Mouse (Mus musculus): ENCODE measurements around the gene Zfp553. TPM values are rescaled to one million over a fixed set of nuclear protein-coding genes. Genes with fewer than 3 reads are reported as not detected.

Gene Zfp553
- polyA plus RNA-seq, 1 experiment, result 6.8 TPM

- no peak for TF ChIP-seq POLR2A (IDR thresholded peaks at IDR 0.05; ENCODE audit: borderline replicate concordance, low read depth, low read length)
- no peak for TF ChIP-seq CTCF (IDR thresholded peaks at IDR 0.05; ENCODE audit: low read depth, low read length)
- no peak overlapping the region for H3K4me3 ChIP-seq (ENCODE audit: insufficient read depth, low read length)
- no peak overlapping the region for H3K27ac ChIP-seq (ENCODE audit: insufficient read depth, low read depth, low read length)
- peaks cover 8% of the 10 kb centered on the region for H3K4me1 ChIP-seq (ENCODE audit: control insufficient read depth, insufficient read depth, low read length)
Observed at GRCm38 (mm10) chr7:127194011-127194632, 38.7 kb upstream of the Zfp553 start.

- TF ChIP-seq POLR2A (IDR thresholded peaks at IDR 0.05; ENCODE audit: borderline replicate concordance, low read depth, low read length) (no peak), CTCF (IDR thresholded peaks at IDR 0.05; ENCODE audit: low read depth, low read length) (no peak)
- Histone ChIP-seq H3K4me3 (ENCODE audit: insufficient read depth, low read length) (peak overlapping the region; percentile 80), H3K4me1 (ENCODE audit: control insufficient read depth, insufficient read depth, low read length) (peaks cover 8% of the 10 kb centered on the region), H3K27ac (ENCODE audit: insufficient read depth, low read depth, low read length) (no peak overlapping the region)
Observed at GRCm38 (mm10) chr7:127194633-127195029, 38.2 kb upstream of the Zfp553 start.

GRCm38 (mm10) chr7:127195544-127196295, 37.1 kb upstream of the Zfp553 start, which contains the start of gene Cd2bp2:
TSS of gene Cd2bp2 (minus strand) at chr7:127196050.
- Histone ChIP-seq H3K4me1 (ENCODE audit: control insufficient read depth, insufficient read depth, low read length) (peaks cover 8% of the 10 kb centered on the region), H3K27ac (ENCODE audit: insufficient read depth, low read depth, low read length) (peak within 1 kb of the TSS; percentile 69), H3K4me3 (ENCODE audit: insufficient read depth, low read length) (peak within 1 kb of the TSS; percentile 80)
- TF ChIP-seq POLR2A (IDR thresholded peaks at IDR 0.05; ENCODE audit: borderline replicate concordance, low read depth, low read length) (no peak), CTCF (IDR thresholded peaks at IDR 0.05; ENCODE audit: low read depth, low read length) (no peak)

GRCm38 (mm10) chr7:127196484-127196883, 36.4 kb upstream of the Zfp553 start:
- Histone ChIP-seq H3K4me1 (ENCODE audit: control insufficient read depth, insufficient read depth, low read length) (peaks cover 8% of the 10 kb centered on the region), H3K4me3 (ENCODE audit: insufficient read depth, low read length) (peak overlapping the region; percentile 60), H3K27ac (ENCODE audit: insufficient read depth, low read depth, low read length) (peak overlapping the region; percentile 64)
- TF ChIP-seq CTCF (IDR thresholded peaks at IDR 0.05; ENCODE audit: low read depth, low read length) (no peak), POLR2A (IDR thresholded peaks at IDR 0.05; ENCODE audit: borderline replicate concordance, low read depth, low read length) (no peak)

GRCm38 (mm10) chr7:127206606-127207005, 26.3 kb upstream of the Zfp553 start:
- Histone ChIP-seq H3K27ac (ENCODE audit: insufficient read depth, low read depth, low read length) (peak overlapping the region; percentile 83), H3K4me1 (ENCODE audit: control insufficient read depth, insufficient read depth, low read length) (peaks cover 10% of the 10 kb centered on the region), H3K4me3 (ENCODE audit: insufficient read depth, low read length) (peak overlapping the region; percentile 88)
- no peak for TF ChIP-seq POLR2A (IDR thresholded peaks at IDR 0.05; ENCODE audit: borderline replicate concordance, low read depth, low read length)
- TF ChIP-seq CTCF (IDR thresholded peaks at IDR 0.05; ENCODE audit: low read depth, low read length), result no peak

- peak overlapping the region; percentile 88 for H3K4me3 ChIP-seq (ENCODE audit: insufficient read depth, low read length)
- TF ChIP-seq CTCF (IDR thresholded peaks at IDR 0.05; ENCODE audit: low read depth, low read length) (no peak), POLR2A (IDR thresholded peaks at IDR 0.05; ENCODE audit: borderline replicate concordance, low read depth, low read length) (no peak)
- peak overlapping the region; percentile 83 for H3K27ac ChIP-seq (ENCODE audit: insufficient read depth, low read depth, low read length)
- peaks cover 10% of the 10 kb centered on the region for H3K4me1 ChIP-seq (ENCODE audit: control insufficient read depth, insufficient read depth, low read length)
Observed at GRCm38 (mm10) chr7:127207374-127208294, 25.2 kb upstream of the Zfp553 start.

- H3K4me1 ChIP-seq (ENCODE audit: control insufficient read depth, insufficient read depth, low read length), result peaks cover 11% of the 10 kb centered on the region
- peak within 1 kb of the TSS; percentile 83 for H3K27ac ChIP-seq (ENCODE audit: insufficient read depth, low read depth, low read length)
- H3K4me3 ChIP-seq (ENCODE audit: insufficient read depth, low read length), result peak within 1 kb of the TSS; percentile 88
- TF ChIP-seq CTCF (IDR thresholded peaks at IDR 0.05; ENCODE audit: low read depth, low read length) (no peak), POLR2A (IDR thresholded peaks at IDR 0.05; ENCODE audit: borderline replicate concordance, low read depth, low read length) (no peak)
Observed at GRCm38 (mm10) chr7:127208295-127208552, 24.6 kb upstream of the Zfp553 start, which contains the start of gene Tbc1d10b. TSS of gene Tbc1d10b (minus strand) at chr7:127208468.

- 0 out of 2 replicates have a peak, but pooled peaks have one; percentile 24 for TF ChIP-seq POLR2A (IDR thresholded peaks at IDR 0.05; ENCODE audit: borderline replicate concordance, low read depth, low read length)
- no peak for TF ChIP-seq CTCF (IDR thresholded peaks at IDR 0.05; ENCODE audit: low read depth, low read length)
- H3K4me3 ChIP-seq (ENCODE audit: insufficient read depth, low read length), result peak within 1 kb of the TSS; percentile 88
- H3K4me1 ChIP-seq (ENCODE audit: control insufficient read depth, insufficient read depth, low read length), result peaks cover 13% of the 10 kb centered on the region
- peak within 1 kb of the TSS; percentile 83 for H3K27ac ChIP-seq (ENCODE audit: insufficient read depth, low read depth, low read length)
Observed at GRCm38 (mm10) chr7:127208553-127209438, 24.1 kb upstream of the Zfp553 start, which contains the start of gene Mylpf. TSS of gene Mylpf (plus strand) at chr7:127208890.

GRCm38 (mm10) chr7:127209851-127210250, 23.0 kb upstream of the Zfp553 start:
- Histone ChIP-seq H3K27ac (ENCODE audit: insufficient read depth, low read depth, low read length) (no peak overlapping the region), H3K4me1 (ENCODE audit: control insufficient read depth, insufficient read depth, low read length) (peaks cover 13% of the 10 kb centered on the region), H3K4me3 (ENCODE audit: insufficient read depth, low read length) (no peak overlapping the region)
- TF ChIP-seq POLR2A (IDR thresholded peaks at IDR 0.05; ENCODE audit: borderline replicate concordance, low read depth, low read length) (no peak), CTCF (IDR thresholded peaks at IDR 0.05; ENCODE audit: low read depth, low read length) (no peak)

Data from bone marrow macrophage, adult 2 months (primary cell).